Mouse (Mus musculus) testis, postnatal 10 days (tissue): ENCODE data around the gene 4933411K16Rik.

Experiments
- DNase-seq: peaks from one replicate; pipeline ENCODE4 v3.0.0; 2021; ENCODE audit warnings: low spot score

4933411K16Rik gene

GRCm38 (mm10) chr19:42035456-42036248 is 16.4 kb upstream of the 4933411K16Rik start, which contains the start of gene Ankrd2:
TSS of gene Ankrd2 (plus strand) at chr19:42036000.
- peak; percentile 92 for DNase-seq

GRCm38 (mm10) chr19:42036357-42036756 is 15.7 kb upstream of the 4933411K16Rik start:
- DNase-seq, result no peak

GRCm38 (mm10) chr19:42037167-42037702 is 14.8 kb upstream of the 4933411K16Rik start:
- DNase-seq, result no peak

GRCm38 (mm10) chr19:42038310-42038709 is 13.7 kb upstream of the 4933411K16Rik start:
- DNase-seq, result no peak

- no peak for DNase-seq
Measured at GRCm38 (mm10) chr19:42043988-42044387, 8.1 kb upstream of the 4933411K16Rik start.

- peak; percentile 86 for DNase-seq
Measured at GRCm38 (mm10) chr19:42045269-42046102, 6.6 kb upstream of the 4933411K16Rik start, which contains the start of gene Hoga1. TSS of gene Hoga1 (plus strand) at chr19:42045610.

GRCm38 (mm10) chr19:42050251-42050650 is 1.8 kb upstream of the 4933411K16Rik start:
- DNase-seq, result no peak

- no peak for DNase-seq
Measured at GRCm38 (mm10) chr19:42051351-42051750, 697 bp upstream of the 4933411K16Rik start.

GRCm38 (mm10) chr19:42054255-42054654 is 2.2 kb downstream of the 4933411K16Rik start:
- DNase-seq, result peak; percentile 70

- DNase-seq, result no peak
Measured at GRCm38 (mm10) chr19:42055881-42056280, 3.8 kb downstream of the 4933411K16Rik start.

GRCm38 (mm10) chr19:42056719-42057409 is 4.8 kb downstream of the 4933411K16Rik start:
- no peak for DNase-seq

GRCm38 (mm10) chr19:42058426-42058825 is 6.4 kb downstream of the 4933411K16Rik start:
- DNase-seq, result no peak

- DNase-seq, result no peak
Measured at GRCm38 (mm10) chr19:42061443-42061842, 9.4 kb downstream of the 4933411K16Rik start.

GRCm38 (mm10) chr19:42068441-42069240 is 16.6 kb downstream of the 4933411K16Rik start:
- no peak for DNase-seq

- DNase-seq, result no peak
Measured at GRCm38 (mm10) chr19:42069241-42069525, 17.1 kb downstream of the 4933411K16Rik start.

- DNase-seq, result no peak
Measured at GRCm38 (mm10) chr19:42071221-42071620, 19.2 kb downstream of the 4933411K16Rik start.

GRCm38 (mm10) chr19:42071886-42072608 is 20.0 kb downstream of the 4933411K16Rik start:
- DNase-seq, result no peak

GRCm38 (mm10) chr19:42072802-42073201 is 20.8 kb downstream of the 4933411K16Rik start:
- DNase-seq, result no peak

GRCm38 (mm10) chr19:42075051-42075450 is 23.0 kb downstream of the 4933411K16Rik start:
- DNase-seq, result no peak

GRCm38 (mm10) chr19:42075992-42076391 is 23.9 kb downstream of the 4933411K16Rik start:
- no peak for DNase-seq

- no peak for DNase-seq
Measured at GRCm38 (mm10) chr19:42078566-42078965, 26.5 kb downstream of the 4933411K16Rik start.
